Mouse (Mus musculus) cerebellum, postnatal 25 days (tissue): ENCODE measurements around the gene Sestd1.

Experiments
- DNase-seq, 2 experiments: peaks; one replicate each; pipeline ENCODE4 v3.0.0; 2021; ENCODE audit warnings: mixed read lengths in 2 of 2

Gene Sestd1

GRCm38 (mm10) chr2:77270136-77270535, 10.3 kb downstream of the Sestd1 start:
- DNase-seq, result no peak

GRCm38 (mm10) chr2:77268612-77269239, 11.7 kb downstream of the Sestd1 start:
- no peak for DNase-seq

- DNase-seq, result peak in 1 of 2 experiments; percentile 60
Measured at GRCm38 (mm10) chr2:77266931-77267330, 13.5 kb downstream of the Sestd1 start.

GRCm38 (mm10) chr2:77266011-77266410, 14.4 kb downstream of the Sestd1 start:
- peak; percentile 63 to 77 for DNase-seq

GRCm38 (mm10) chr2:77265301-77265700, 15.1 kb downstream of the Sestd1 start:
- DNase-seq, result no peak

GRCm38 (mm10) chr2:77264550-77264949, 15.8 kb downstream of the Sestd1 start:
- DNase-seq, result peak in 1 of 2 experiments; percentile 32

- DNase-seq, result peak; percentile 82 to 84
Measured at GRCm38 (mm10) chr2:77263477-77264435, 16.6 kb downstream of the Sestd1 start.

GRCm38 (mm10) chr2:77260134-77260533, 20.3 kb downstream of the Sestd1 start:
- DNase-seq, result peak in 1 of 2 experiments; percentile 56

- DNase-seq, result no peak
Measured at GRCm38 (mm10) chr2:77253227-77253626, 27.2 kb downstream of the Sestd1 start.

GRCm38 (mm10) chr2:77251736-77252135, 28.7 kb downstream of the Sestd1 start:
- DNase-seq, result peak in 1 of 2 experiments; percentile 25

GRCm38 (mm10) chr2:77249771-77250681, 30.4 kb downstream of the Sestd1 start:
- DNase-seq, result peak; percentile 76 to 89

GRCm38 (mm10) chr2:77248416-77248815, 32.0 kb downstream of the Sestd1 start:
- no peak for DNase-seq

GRCm38 (mm10) chr2:77247200-77247830, 33.1 kb downstream of the Sestd1 start:
- peak in 1 of 2 experiments; percentile 1 for DNase-seq

- no peak for DNase-seq
Measured at GRCm38 (mm10) chr2:77245806-77246205, 34.6 kb downstream of the Sestd1 start.

- no peak for DNase-seq
Measured at GRCm38 (mm10) chr2:77242248-77242647, 38.1 kb downstream of the Sestd1 start.

- no peak for DNase-seq
Measured at GRCm38 (mm10) chr2:77238607-77239006, 41.8 kb downstream of the Sestd1 start.

- DNase-seq, result no peak
Measured at GRCm38 (mm10) chr2:77238046-77238445, 42.3 kb downstream of the Sestd1 start.

- no peak for DNase-seq
Measured at GRCm38 (mm10) chr2:77236860-77237259, 43.5 kb downstream of the Sestd1 start.

GRCm38 (mm10) chr2:77235896-77236295, 44.5 kb downstream of the Sestd1 start:
- no peak for DNase-seq

- no peak for DNase-seq
Measured at GRCm38 (mm10) chr2:77232604-77233003, 47.8 kb downstream of the Sestd1 start.

GRCm38 (mm10) chr2:77220960-77221359, 59.4 kb downstream of the Sestd1 start:
- no peak for DNase-seq

- no peak for DNase-seq
Measured at GRCm38 (mm10) chr2:77212885-77213284, 67.5 kb downstream of the Sestd1 start.
